Mouse (Mus musculus): ENCODE data around the gene Trim67. TPM values are rescaled to one million over a fixed set of nuclear protein-coding genes. Genes with fewer than 3 reads are reported as not detected.

Trim67 gene
- polyA plus RNA-seq, 1 experiment from 2014 or later, result 0.03 TPM

DNA sequence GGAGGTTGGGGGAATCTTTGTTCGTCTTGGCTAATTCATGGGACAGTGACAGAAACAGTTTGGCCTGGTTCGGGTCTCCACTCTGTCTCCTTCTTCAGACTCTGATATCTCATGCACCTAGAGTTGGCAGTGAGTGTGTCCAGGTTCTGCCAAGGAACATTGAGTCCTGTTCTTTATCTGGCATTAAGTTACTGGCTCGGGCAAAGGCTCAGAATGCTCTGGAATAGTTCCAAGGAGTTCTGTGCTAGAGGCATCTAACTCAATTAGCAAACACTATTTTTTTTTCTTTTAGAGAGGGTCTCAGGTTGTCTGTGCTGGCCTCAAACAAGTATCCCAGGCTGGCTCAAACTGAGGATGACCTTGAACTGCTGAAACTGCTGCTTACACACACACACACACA, 24.5 kb downstream of the Trim67 start:
- Histone ChIP-seq H3K4me2 (no peak overlapping the region), H3K27me3 (no peaks in the 10 kb centered on the region), H3K9me3 (replicated peaks) (0 out of 2 replicates have a peak, but pooled peaks cover 2% of the 10 kb centered on the region), H3K27ac (no peak overlapping the region), H3K36me3 (no peaks in the 10 kb centered on the region), H3K4me3 (replicated peaks) (no peak overlapping the region), H3K4me1 (replicated peaks) (0 out of 2 replicates have a peak, but pooled peaks cover 2% of the 10 kb centered on the region), H3K9ac (no peak overlapping the region)
- no peak for DNase-seq
- no peak for ATAC-seq (ENCODE audit: low read depth)
- WGBS (ENCODE audit: insufficient replicate concordance), result 63% methylated on average over 3 of the region's 3 CpGs

DNA sequence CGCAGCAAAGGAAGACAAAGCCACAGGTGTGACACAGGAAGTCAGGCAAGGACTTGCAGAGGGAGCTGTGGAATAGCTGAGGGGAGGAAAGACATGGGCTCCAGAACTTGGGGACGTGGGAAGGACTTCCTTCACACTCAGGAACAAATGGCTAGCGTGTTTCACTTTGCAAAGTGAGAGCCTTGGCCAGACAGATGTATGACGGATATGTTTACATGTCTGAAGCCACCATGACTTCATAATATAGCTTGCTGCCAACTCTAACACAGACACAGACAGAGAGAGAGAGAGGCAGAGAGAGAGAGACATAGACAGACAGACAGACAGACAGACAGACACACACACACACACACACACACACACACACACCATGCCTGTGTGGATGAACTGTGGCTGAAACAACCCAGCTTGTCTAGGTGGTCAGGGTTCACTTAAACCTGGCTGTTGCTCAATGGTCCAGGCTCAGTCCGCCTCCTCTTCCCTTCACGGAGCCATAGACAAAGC, 26.8 kb downstream of the Trim67 start:
- 0 out of 2 replicates have a peak, but pooled peaks cover 2% of the 10 kb centered on the region for H3K9me3 ChIP-seq (replicated peaks)
- no peak overlapping the region for H3K27ac ChIP-seq
- no peaks in the 10 kb centered on the region for H3K27me3 ChIP-seq
- H3K9ac ChIP-seq, result no peak overlapping the region
- no peaks in the 10 kb centered on the region for H3K36me3 ChIP-seq
- 0 out of 2 replicates have a peak, but pooled peaks cover 2% of the 10 kb centered on the region for H3K4me1 ChIP-seq (replicated peaks)
- 49% methylated on average over 6 of the region's 6 CpGs for WGBS (ENCODE audit: insufficient replicate concordance)
- no peak overlapping the region for H3K4me3 ChIP-seq (replicated peaks)
- peak; percentile 31; the same call in 1 of the 2 replicates for ATAC-seq (ENCODE audit: low read depth)
- H3K4me2 ChIP-seq, result 0 out of 2 replicates have a peak overlapping the region, but pooled peaks have one; percentile 4
- DNase-seq, result no peak

DNA sequence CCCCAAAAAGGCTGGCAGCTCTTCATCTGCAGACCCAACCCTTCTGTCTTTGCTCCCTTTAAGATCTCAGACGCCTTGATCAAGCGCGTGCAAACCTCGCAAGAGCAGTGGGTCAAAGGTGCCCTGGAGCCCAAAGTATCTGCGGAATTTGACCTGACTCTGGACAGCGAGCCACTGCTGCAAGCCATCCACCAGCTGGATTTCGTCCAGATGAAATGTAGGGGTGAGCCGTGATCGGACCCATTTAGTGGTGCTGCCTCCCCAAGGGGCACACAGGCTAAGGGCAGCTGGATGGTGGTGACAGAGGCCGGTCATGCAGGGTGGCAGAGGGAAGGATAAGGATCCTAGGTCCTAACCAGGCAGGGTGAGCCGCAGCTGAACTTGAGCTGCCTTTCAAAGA, 27.2 kb downstream of the Trim67 start:
- 0 out of 2 replicates have a peak, but pooled peaks cover 2% of the 10 kb centered on the region for H3K4me1 ChIP-seq (replicated peaks)
- H3K9me3 ChIP-seq (replicated peaks), result 0 out of 2 replicates have a peak, but pooled peaks cover 2% of the 10 kb centered on the region
- DNase-seq (no peak), ATAC-seq (ENCODE audit: low read depth) (peak; percentile 10; the same call in 1 of the 2 replicates)
- 0 out of 2 replicates have a peak overlapping the region, but pooled peaks have one; percentile 4 for H3K4me2 ChIP-seq
- no peak overlapping the region for H3K9ac ChIP-seq
- H3K27me3 ChIP-seq, result no peaks in the 10 kb centered on the region
- H3K36me3 ChIP-seq, result no peaks in the 10 kb centered on the region
- H3K4me3 ChIP-seq (replicated peaks), result no peak overlapping the region
- WGBS (ENCODE audit: insufficient replicate concordance), result 56% methylated on average over 11 of the region's 11 CpGs
- no peak overlapping the region for H3K27ac ChIP-seq

DNA sequence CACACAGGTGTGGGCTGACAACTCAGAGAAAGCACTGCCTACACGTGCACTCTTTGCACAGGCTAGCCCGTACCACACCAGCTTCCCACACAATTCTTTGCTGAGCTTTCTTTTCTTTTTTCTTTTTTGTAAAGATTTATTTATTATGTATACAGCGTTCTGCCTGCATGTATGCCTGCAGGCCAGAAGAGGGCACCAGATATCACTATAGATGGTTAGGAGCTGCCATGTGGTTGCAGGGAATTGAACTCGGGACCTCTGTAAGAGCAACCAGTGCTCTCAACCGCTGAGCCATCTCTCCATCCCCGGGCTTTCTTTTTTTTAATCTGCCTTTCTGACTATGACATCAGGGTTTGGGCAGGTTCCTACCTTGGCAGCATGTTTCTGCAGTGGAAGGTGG, 30.6 kb downstream of the Trim67 start:
- Histone ChIP-seq H3K36me3 (no peaks in the 10 kb centered on the region), H3K4me1 (replicated peaks) (0 out of 2 replicates have a peak, but pooled peaks cover 5% of the 10 kb centered on the region), H3K9ac (no peak overlapping the region), H3K4me3 (replicated peaks) (no peak overlapping the region), H3K27me3 (peaks cover 7% of the 10 kb centered on the region; the same call in 1 of the 2 replicates), H3K27ac (no peak overlapping the region), H3K4me2 (no peak overlapping the region), H3K9me3 (replicated peaks) (no peaks in the 10 kb centered on the region)
- DNase-seq (no peak), ATAC-seq (ENCODE audit: low read depth) (no peak)
- 61% methylated on average over 6 of the region's 6 CpGs for WGBS (ENCODE audit: insufficient replicate concordance)

DNA sequence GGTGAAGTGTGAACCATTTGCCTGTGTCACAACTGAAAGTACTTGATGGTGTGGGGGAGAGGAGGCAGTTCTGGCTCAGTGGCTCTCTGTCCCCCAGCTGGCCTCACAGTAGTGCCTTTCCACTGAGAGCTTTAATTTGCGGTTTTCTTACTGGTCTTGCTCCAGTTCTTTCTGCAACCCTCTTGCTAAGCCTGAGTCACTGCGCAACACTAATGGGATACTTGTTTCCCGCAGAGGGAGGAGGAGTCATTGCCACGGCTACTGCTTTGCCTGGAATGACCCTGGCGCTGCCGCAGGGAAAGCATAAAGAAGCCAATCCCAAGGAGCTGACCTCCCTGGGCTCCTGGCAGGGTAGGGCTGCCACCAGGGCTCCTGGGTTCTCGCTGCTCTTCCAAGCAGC, 33.8 kb downstream of the Trim67 start:
- DNase-seq (no peak), ATAC-seq (ENCODE audit: low read depth) (no peak)
- H3K4me3 ChIP-seq (replicated peaks), result no peak overlapping the region
- H3K4me2 ChIP-seq, result no peak overlapping the region
- no peaks in the 10 kb centered on the region for H3K36me3 ChIP-seq
- no peak overlapping the region for H3K27ac ChIP-seq
- H3K4me1 ChIP-seq (replicated peaks), result 0 out of 2 replicates have a peak, but pooled peaks cover 2% of the 10 kb centered on the region
- peaks cover 18% of the 10 kb centered on the region for H3K27me3 ChIP-seq
- H3K9me3 ChIP-seq (replicated peaks), result no peaks in the 10 kb centered on the region
- no peak overlapping the region for H3K9ac ChIP-seq
- 31% methylated on average over 7 of the region's 7 CpGs for WGBS (ENCODE audit: insufficient replicate concordance)

DNA sequence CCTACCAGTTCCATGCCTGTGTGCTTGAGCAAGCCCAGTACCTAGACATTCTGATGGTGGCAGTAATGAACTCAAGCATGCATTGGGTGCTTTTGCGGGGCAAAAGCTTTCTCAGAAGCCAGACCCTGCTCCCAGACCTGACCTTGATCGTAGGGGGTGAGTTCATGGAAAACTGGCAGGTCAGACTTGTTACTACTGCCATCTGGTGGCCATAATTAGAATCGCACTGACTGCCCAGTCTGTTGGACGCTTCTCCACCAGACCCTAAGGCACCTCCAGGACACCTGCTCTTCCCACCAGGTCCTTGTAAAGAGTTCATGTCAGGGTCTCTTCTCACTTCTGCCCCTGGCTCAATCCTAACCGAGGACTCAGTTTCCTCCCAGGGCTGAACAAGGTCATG, 34.5 kb downstream of the Trim67 start:
- no peak overlapping the region for H3K9ac ChIP-seq
- ATAC-seq (ENCODE audit: low read depth) (0 out of 2 replicates have a peak, but pooled peaks have one; percentile 19), DNase-seq (no peak)
- peaks cover 18% of the 10 kb centered on the region for H3K27me3 ChIP-seq
- no peak overlapping the region for H3K4me2 ChIP-seq
- no peak overlapping the region for H3K27ac ChIP-seq
- WGBS (ENCODE audit: insufficient replicate concordance), result 1% methylated on average over 5 of the region's 5 CpGs
- H3K9me3 ChIP-seq (replicated peaks), result no peaks in the 10 kb centered on the region
- no peaks in the 10 kb centered on the region for H3K36me3 ChIP-seq
- H3K4me1 ChIP-seq (replicated peaks), result 0 out of 2 replicates have a peak, but pooled peaks cover 2% of the 10 kb centered on the region
- no peak overlapping the region for H3K4me3 ChIP-seq (replicated peaks)

DNA sequence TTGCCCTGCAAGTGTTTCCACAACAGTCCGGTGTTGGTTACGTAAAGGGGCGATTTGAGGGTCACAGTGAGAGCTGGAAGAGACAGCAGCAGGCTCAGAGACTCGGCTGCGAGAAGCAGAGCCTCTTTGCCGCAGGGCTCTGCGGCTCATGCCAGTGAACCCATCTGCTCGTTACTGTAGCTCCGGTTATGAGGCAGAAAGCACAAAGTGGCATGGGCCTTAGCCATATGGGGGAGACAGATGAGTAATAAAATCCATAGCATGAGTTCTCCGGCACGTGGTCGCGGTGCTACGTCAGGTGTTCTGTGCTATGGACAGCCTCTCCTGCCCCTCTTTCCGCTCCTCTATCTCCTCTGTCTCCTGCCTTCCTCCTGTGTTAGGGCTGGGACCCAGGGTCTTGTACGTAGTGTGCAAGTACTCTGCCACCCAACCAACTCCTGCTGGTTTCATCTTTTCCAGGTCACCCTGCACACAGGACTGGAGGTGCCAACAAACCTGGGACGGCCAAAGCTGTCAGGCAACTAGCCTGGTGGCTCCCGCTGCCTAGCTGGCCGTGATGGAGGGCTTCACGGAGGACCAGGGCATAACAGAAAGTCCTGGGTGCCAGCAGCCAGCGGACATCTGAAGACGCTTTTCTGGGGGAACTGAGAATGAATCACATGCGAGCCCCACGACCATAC, 35.8 kb downstream of the Trim67 start:
- H3K9ac ChIP-seq, result no peak overlapping the region
- DNase-seq (no peak), ATAC-seq (ENCODE audit: low read depth) (no peak)
- 75% methylated on average over 24 of the region's 24 CpGs for WGBS (ENCODE audit: insufficient replicate concordance)
- H3K4me2 ChIP-seq, result no peak overlapping the region
- 0 out of 2 replicates have a peak, but pooled peaks cover 2% of the 10 kb centered on the region for H3K4me1 ChIP-seq (replicated peaks)
- no peaks in the 10 kb centered on the region for H3K9me3 ChIP-seq (replicated peaks)
- H3K36me3 ChIP-seq, result no peaks in the 10 kb centered on the region
- no peak overlapping the region for H3K4me3 ChIP-seq (replicated peaks)
- H3K27me3 ChIP-seq, result peaks cover 22% of the 10 kb centered on the region
- no peak overlapping the region for H3K27ac ChIP-seq

DNA sequence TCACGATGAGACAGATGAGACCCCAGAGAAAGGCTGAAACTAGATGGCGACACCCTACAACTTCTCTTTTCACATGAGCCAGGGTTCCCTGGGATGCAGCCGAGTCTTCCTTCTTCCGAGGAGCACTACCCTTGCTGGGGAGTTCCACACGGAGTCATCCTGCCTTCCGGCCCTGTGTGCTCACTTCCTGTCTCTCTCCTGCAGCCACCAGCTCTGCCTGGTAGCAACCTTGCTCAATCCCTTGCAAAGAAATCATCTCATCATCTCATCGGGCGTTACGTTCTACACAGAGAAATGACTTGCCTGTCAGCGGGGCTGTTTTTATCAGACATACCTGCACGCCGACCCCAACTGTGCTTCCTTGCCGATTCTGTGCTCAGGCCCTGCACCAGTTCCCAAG, 37.2 kb downstream of the Trim67 start:
- H3K27me3 ChIP-seq, result peaks cover 22% of the 10 kb centered on the region
- H3K4me2 ChIP-seq, result no peak overlapping the region
- WGBS (ENCODE audit: insufficient replicate concordance), result 50% methylated on average over 13 of the region's 13 CpGs
- no peaks in the 10 kb centered on the region for H3K36me3 ChIP-seq
- H3K27ac ChIP-seq, result no peak overlapping the region
- DNase-seq (no peak), ATAC-seq (ENCODE audit: low read depth) (no peak)
- H3K4me1 ChIP-seq (replicated peaks), result 0 out of 2 replicates have a peak, but pooled peaks cover 2% of the 10 kb centered on the region
- H3K9me3 ChIP-seq (replicated peaks), result no peaks in the 10 kb centered on the region
- no peak overlapping the region for H3K9ac ChIP-seq
- H3K4me3 ChIP-seq (replicated peaks), result no peak overlapping the region

DNA sequence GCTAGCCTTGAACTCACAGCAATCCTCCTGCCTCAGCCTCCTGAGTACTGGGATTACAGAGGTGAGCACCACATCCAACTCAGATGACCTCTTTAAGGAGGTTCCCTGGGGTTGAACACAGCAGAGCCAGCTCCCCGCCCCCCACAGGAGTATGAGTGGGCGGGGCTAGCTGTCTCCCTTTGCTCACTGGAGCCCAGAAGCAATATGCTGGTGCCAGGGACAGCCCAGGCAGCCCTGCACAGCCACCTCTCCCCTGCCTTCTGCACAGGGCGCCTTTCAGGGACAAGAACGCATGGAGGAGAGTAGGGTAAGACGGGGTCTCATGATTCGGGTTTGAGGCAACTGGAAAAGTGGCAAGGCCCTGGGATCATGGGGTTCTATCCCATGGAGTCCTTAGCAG, 38.6 kb downstream of the Trim67 start:
- peaks cover 20% of the 10 kb centered on the region for H3K27me3 ChIP-seq
- H3K4me1 ChIP-seq (replicated peaks), result 0 out of 2 replicates have a peak, but pooled peaks cover 2% of the 10 kb centered on the region
- no peak overlapping the region for H3K27ac ChIP-seq
- no peak overlapping the region for H3K9ac ChIP-seq
- 59% methylated on average over 6 of the region's 6 CpGs for WGBS (ENCODE audit: insufficient replicate concordance)
- DNase-seq, result no peak
- no peak overlapping the region for H3K4me3 ChIP-seq (replicated peaks)
- no peak for ATAC-seq (ENCODE audit: low read depth)
- H3K36me3 ChIP-seq, result no peaks in the 10 kb centered on the region
- no peak overlapping the region for H3K4me2 ChIP-seq
- H3K9me3 ChIP-seq (replicated peaks), result no peaks in the 10 kb centered on the region

DNA sequence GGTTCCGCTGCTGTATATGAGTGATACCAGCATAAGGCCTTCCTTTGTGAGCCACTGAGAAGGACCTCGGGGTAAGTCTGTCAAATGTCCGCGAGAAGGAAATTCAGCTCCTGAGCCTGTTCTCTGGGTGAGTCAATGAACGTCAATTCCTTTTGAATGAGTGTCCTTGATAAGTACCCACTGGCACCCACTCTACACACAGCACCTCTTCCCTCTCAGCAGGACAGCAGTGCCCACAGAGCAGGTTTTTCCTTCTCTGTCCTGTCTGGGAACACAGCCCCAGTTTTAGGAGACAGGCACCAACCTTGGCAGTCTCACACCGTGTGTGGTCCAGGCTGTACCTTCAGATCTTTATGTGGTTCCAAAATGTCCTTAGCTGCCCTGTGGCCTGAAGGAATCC, 39.0 kb downstream of the Trim67 start:
- Histone ChIP-seq H3K36me3 (no peaks in the 10 kb centered on the region), H3K9me3 (replicated peaks) (no peaks in the 10 kb centered on the region), H3K4me2 (no peak overlapping the region), H3K27me3 (peaks cover 20% of the 10 kb centered on the region), H3K4me3 (replicated peaks) (no peak overlapping the region), H3K4me1 (replicated peaks) (0 out of 2 replicates have a peak, but pooled peaks cover 2% of the 10 kb centered on the region), H3K9ac (no peak overlapping the region), H3K27ac (no peak overlapping the region)
- WGBS (ENCODE audit: insufficient replicate concordance), result 75% methylated on average over 6 of the region's 6 CpGs
- DNase-seq (no peak), ATAC-seq (ENCODE audit: low read depth) (no peak)

DNA sequence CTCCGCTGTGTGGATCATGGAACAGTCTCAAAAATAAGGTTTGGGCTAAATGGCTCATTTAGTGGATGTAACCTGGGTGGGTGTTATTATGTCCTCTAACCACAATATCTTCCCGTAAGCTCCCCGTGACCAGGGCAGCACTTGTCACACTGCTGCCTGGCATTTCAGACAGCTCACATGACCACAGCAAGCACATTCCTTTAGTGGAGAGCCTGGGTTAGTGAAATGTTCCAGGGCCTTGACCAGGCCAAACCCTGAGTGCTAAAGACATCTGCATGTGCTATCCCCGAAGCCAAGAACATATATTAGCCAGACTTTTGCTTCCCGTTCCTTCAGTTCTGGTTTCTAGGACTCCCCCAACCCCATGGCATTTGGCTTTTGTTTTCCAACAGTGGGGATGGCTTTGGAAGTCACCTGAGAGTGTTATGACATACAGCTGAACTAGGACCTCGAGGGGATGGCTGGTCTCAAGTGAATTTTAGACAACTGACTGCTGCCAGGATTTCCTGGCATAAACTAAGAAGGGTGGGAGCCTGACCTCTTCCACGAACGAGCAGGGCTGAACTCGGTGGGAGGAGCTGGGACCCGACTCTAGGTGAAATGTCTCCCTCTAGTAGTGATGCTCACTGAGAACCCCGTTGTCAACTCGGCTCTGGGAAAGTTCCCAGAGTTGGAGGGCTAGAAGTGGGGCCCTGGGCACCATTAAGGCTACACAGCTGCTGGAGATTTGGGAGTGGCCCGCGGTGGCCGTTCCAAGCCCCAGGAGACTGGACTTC, 40.7 kb downstream of the Trim67 start:
- Histone ChIP-seq H3K4me3 (replicated peaks) (no peak overlapping the region), H3K4me2 (no peak overlapping the region)
- ATAC-seq (ENCODE audit: low read depth), result no peak

More for the DNA sequence above, 40.7 kb downstream of the Trim67 start:
- no peak for DNase-seq
- no peak overlapping the region for H3K27ac ChIP-seq
- 30% methylated on average over 15 of the region's 15 CpGs for WGBS (ENCODE audit: insufficient replicate concordance)
- no peak overlapping the region for H3K9ac ChIP-seq
- H3K36me3 ChIP-seq, result peaks cover 9% of the 10 kb centered on the region
- no peaks in the 10 kb centered on the region for H3K4me1 ChIP-seq (replicated peaks)
- peaks cover 14% of the 10 kb centered on the region for H3K27me3 ChIP-seq
- H3K9me3 ChIP-seq (replicated peaks), result no peaks in the 10 kb centered on the region
